Mouse (Mus musculus): ENCODE data around the gene Cyp2b10.

DNA sequence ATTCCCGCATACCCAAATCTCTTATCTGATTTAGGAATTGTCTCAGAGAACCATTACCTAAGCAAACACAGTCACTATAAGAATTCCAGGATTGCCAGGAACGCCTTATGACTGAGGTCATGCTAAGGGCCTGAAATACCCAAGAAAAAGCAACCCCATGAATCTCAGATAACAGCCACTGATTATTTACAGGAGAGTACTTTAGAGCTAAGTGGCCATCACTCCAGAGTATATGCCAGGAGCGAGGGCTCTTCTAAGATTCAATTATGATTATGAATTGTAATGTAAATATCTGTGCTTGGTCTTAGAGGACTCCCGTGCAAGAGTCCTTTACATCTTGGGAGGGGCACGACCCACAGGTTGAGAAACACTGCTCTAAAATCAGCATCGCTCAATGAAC lies 10.0 kb downstream of the Cyp2b10 start:
- no peak for TF ChIP-seq CTCF (IDR thresholded peaks at IDR 0.05; ENCODE audit: control insufficient read depth, insufficient read depth, insufficient read length)
- TF ChIP-seq MAX (IDR thresholded peaks at IDR 0.05): no peak
- no peak for TF ChIP-seq CEBPB (IDR thresholded peaks at IDR 0.05; ENCODE audit: low read depth)
- TF ChIP-seq USF1 (IDR thresholded peaks at IDR 0.05; ENCODE audit: low read depth): no peak
- TF ChIP-seq MYOD1 (IDR thresholded peaks at IDR 0.05; ENCODE audit: control insufficient read depth, insufficient read length, low read depth): no peak
- TF ChIP-seq MYOG (IDR thresholded peaks at IDR 0.05; ENCODE audit: control insufficient read depth, extremely low read depth, insufficient read length): no peak
- TF ChIP-seq FOSL1 (IDR thresholded peaks at IDR 0.05; ENCODE audit: insufficient read depth, low read length, poor library complexity, severe bottlenecking): no peak

Measured in C2C12 (cell line).